Mouse (Mus musculus): ENCODE measurements at regions not wholly inside any gene's neighbourhood (a gene's known extent, or its start where the extent isn't known, plus 50 kb on each side); places are given as distances from the start of the nearest gene placed in this dataset.

- DNase-seq (ENCODE audit: low spot score): no peak
Measured at GRCm38 (mm10) chr1:89207306-89207705, 137.1 kb downstream of the Sh3bp4 start.

- no peak for DNase-seq (ENCODE audit: low spot score)
Measured at GRCm38 (mm10) chr1:89211116-89211515, 140.9 kb downstream of the Sh3bp4 start.

- DNase-seq (ENCODE audit: low spot score): no peak
Measured at GRCm38 (mm10) chr1:89228426-89228825, 158.2 kb downstream of the Sh3bp4 start.

GRCm38 (mm10) chr1:89231756-89232155, 161.5 kb downstream of the Sh3bp4 start:
- no peak for DNase-seq (ENCODE audit: low spot score)

- DNase-seq (ENCODE audit: low spot score): no peak
Measured at GRCm38 (mm10) chr1:89232391-89232790, 162.2 kb downstream of the Sh3bp4 start.

GRCm38 (mm10) chr1:89234895-89235294, 164.7 kb downstream of the Sh3bp4 start:
- DNase-seq (ENCODE audit: low spot score): no peak

- peak; percentile 26 for DNase-seq (ENCODE audit: low spot score)
Measured at GRCm38 (mm10) chr1:89235296-89235695, 165.1 kb downstream of the Sh3bp4 start.

GRCm38 (mm10) chr1:89237696-89238095, 167.5 kb downstream of the Sh3bp4 start:
- DNase-seq (ENCODE audit: low spot score): no peak

GRCm38 (mm10) chr1:89244598-89244997, 174.4 kb downstream of the Sh3bp4 start:
- no peak for DNase-seq (ENCODE audit: low spot score)

GRCm38 (mm10) chr1:89245202-89246003, 175.2 kb downstream of the Sh3bp4 start:
- DNase-seq (ENCODE audit: low spot score): no peak

- no peak for DNase-seq (ENCODE audit: low spot score)
Measured at GRCm38 (mm10) chr1:89251753-89252152, 181.5 kb downstream of the Sh3bp4 start.

- no peak for DNase-seq (ENCODE audit: low spot score)
Measured at GRCm38 (mm10) chr1:89252528-89252927, 182.3 kb downstream of the Sh3bp4 start.

- no peak for DNase-seq (ENCODE audit: low spot score)
Measured at GRCm38 (mm10) chr1:89257945-89258344, 187.7 kb downstream of the Sh3bp4 start.

GRCm38 (mm10) chr1:89265771-89266170, 188.8 kb upstream of the Agap1 start:
- no peak for DNase-seq (ENCODE audit: low spot score)

- no peak for DNase-seq (ENCODE audit: low spot score)
Measured at GRCm38 (mm10) chr1:89268806-89269205, 185.8 kb upstream of the Agap1 start.

- no peak for DNase-seq (ENCODE audit: low spot score)
Measured at GRCm38 (mm10) chr1:89271743-89272142, 182.9 kb upstream of the Agap1 start.

GRCm38 (mm10) chr1:89273021-89273420, 181.6 kb upstream of the Agap1 start:
- no peak for DNase-seq (ENCODE audit: low spot score)

GRCm38 (mm10) chr1:89273786-89274362, 180.7 kb upstream of the Agap1 start:
- DNase-seq (ENCODE audit: low spot score): no peak

GRCm38 (mm10) chr1:89279382-89279781, 175.2 kb upstream of the Agap1 start:
- DNase-seq (ENCODE audit: low spot score): no peak

- DNase-seq (ENCODE audit: low spot score): no peak
Measured at GRCm38 (mm10) chr1:89281107-89281655, 173.4 kb upstream of the Agap1 start.

GRCm38 (mm10) chr1:89285041-89285440, 169.6 kb upstream of the Agap1 start:
- DNase-seq (ENCODE audit: low spot score): no peak

GRCm38 (mm10) chr1:89287136-89287795, 167.3 kb upstream of the Agap1 start:
- DNase-seq (ENCODE audit: low spot score): no peak

GRCm38 (mm10) chr1:89288001-89288400, 166.6 kb upstream of the Agap1 start:
- DNase-seq (ENCODE audit: low spot score): no peak

Data from yolk sac, embryonic 10.5 days (tissue).